Mouse (Mus musculus): ENCODE measurements around the gene Zfp791.
"Not testable (repeated sequence)": the region's sequence is repeated elsewhere in the genome, so short reads cannot be mapped to it uniquely, and the experiment has no call there.

The Zfp791 gene

GRCm38 (mm10) chr8:85083108-85083813 is 39.6 kb downstream of the Zfp791 start, which contains the start of gene Man2b1:
TSS of gene Man2b1 (plus strand) at chr8:85083270.
- DNase-seq (ENCODE audit: low spot score in 2 of 2) = peak; percentile 87 to 90

- DNase-seq (ENCODE audit: low spot score in 2 of 2) = not testable (repeated sequence)
Observed at GRCm38 (mm10) chr8:85082169-85082568, 40.7 kb downstream of the Zfp791 start.

GRCm38 (mm10) chr8:85081216-85081555 is 41.7 kb downstream of the Zfp791 start, which contains the start of gene Wdr83:
TSS of gene Wdr83 (minus strand) at chr8:85081306.
- DNase-seq (ENCODE audit: low spot score in 2 of 2) = peak; percentile 72 to 79

GRCm38 (mm10) chr8:85080532-85081215 is 42.2 kb downstream of the Zfp791 start, which contains the start of gene Wdr83os:
TSS of gene Wdr83os (plus strand) at chr8:85080740.
- DNase-seq (ENCODE audit: low spot score in 2 of 2) = peak; percentile 64 to 84

GRCm38 (mm10) chr8:85080214-85080531 is 42.7 kb downstream of the Zfp791 start:
- no peak for DNase-seq (ENCODE audit: low spot score in 2 of 2)

- DNase-seq (ENCODE audit: low spot score in 2 of 2) = peak; percentile 81 to 91
Observed at GRCm38 (mm10) chr8:85076993-85077392, 45.9 kb downstream of the Zfp791 start.

- DNase-seq (ENCODE audit: low spot score in 2 of 2) = peak; percentile 59 to 82
Observed at GRCm38 (mm10) chr8:85076001-85076400, 46.9 kb downstream of the Zfp791 start.

GRCm38 (mm10) chr8:85074617-85075016 is 48.3 kb downstream of the Zfp791 start:
- DNase-seq (ENCODE audit: low spot score in 2 of 2) = peak in 1 of 2 experiments; percentile 59

GRCm38 (mm10) chr8:85074167-85074566 is 48.7 kb downstream of the Zfp791 start:
- DNase-seq (ENCODE audit: low spot score in 2 of 2) = no peak

GRCm38 (mm10) chr8:85073041-85073612 is 49.8 kb downstream of the Zfp791 start:
- DNase-seq (ENCODE audit: low spot score in 2 of 2) = peak in 1 of 2 experiments; percentile 62

- peak in 1 of 2 experiments; percentile 63 for DNase-seq (ENCODE audit: low spot score in 2 of 2)
Observed at GRCm38 (mm10) chr8:85072364-85072929, 50.4 kb downstream of the Zfp791 start.

GRCm38 (mm10) chr8:85071514-85072281 is 51.2 kb downstream of the Zfp791 start, which contains the start of gene Dhps:
TSS of gene Dhps (plus strand) at chr8:85071757.
- peak; percentile 89 to 93 for DNase-seq (ENCODE audit: low spot score in 2 of 2)

GRCm38 (mm10) chr8:85071041-85071440 is 51.9 kb downstream of the Zfp791 start:
- no peak for DNase-seq (ENCODE audit: low spot score in 2 of 2)

GRCm38 (mm10) chr8:85067982-85068381 is 54.9 kb downstream of the Zfp791 start, which contains the start of gene Gm5741:
TSS of gene Gm5741 (minus strand) at chr8:85067982.
- DNase-seq (ENCODE audit: low spot score in 2 of 2) = no peak

GRCm38 (mm10) chr8:85067155-85067554 is 55.7 kb downstream of the Zfp791 start:
- DNase-seq (ENCODE audit: low spot score in 2 of 2) = no peak

- no peak for DNase-seq (ENCODE audit: low spot score in 2 of 2)
Observed at GRCm38 (mm10) chr8:85065213-85065612, 57.7 kb downstream of the Zfp791 start.

- DNase-seq (ENCODE audit: low spot score in 2 of 2) = no peak
Observed at GRCm38 (mm10) chr8:85062603-85063002, 60.3 kb downstream of the Zfp791 start.

- DNase-seq (ENCODE audit: low spot score in 2 of 2) = peak; percentile 79 to 87
Observed at GRCm38 (mm10) chr8:85059879-85060616, 62.8 kb downstream of the Zfp791 start, which contains the start of gene Fbxw9. TSS of gene Fbxw9 (plus strand) at chr8:85060055.
